Mouse (Mus musculus) testis, postnatal 14 days (tissue): ENCODE data around the gene Rnase4.

Experiments
- DNase-seq: peaks from one replicate; pipeline ENCODE4 v3.0.0; 2021; ENCODE audit warnings: low spot score

Gene Rnase4

GRCm38 (mm10) chr14:51090921-51091900 is at the start of gene Rnase4, which contains the start of gene Ang:
Gene Rnase4 (plus strand): TSS chr14:51091077.
Gene Ang (plus strand): TSS chr14:51091150.
- DNase-seq: peak; percentile 57

- no peak for DNase-seq
These were observed 49.1 kb upstream of the Rnase4 start, which contains the start of gene Rnase9 for GRCm38 (mm10) chr14:51041769-51042168. Gene Rnase9 (minus strand): TSS chr14:51041869.

DNA sequence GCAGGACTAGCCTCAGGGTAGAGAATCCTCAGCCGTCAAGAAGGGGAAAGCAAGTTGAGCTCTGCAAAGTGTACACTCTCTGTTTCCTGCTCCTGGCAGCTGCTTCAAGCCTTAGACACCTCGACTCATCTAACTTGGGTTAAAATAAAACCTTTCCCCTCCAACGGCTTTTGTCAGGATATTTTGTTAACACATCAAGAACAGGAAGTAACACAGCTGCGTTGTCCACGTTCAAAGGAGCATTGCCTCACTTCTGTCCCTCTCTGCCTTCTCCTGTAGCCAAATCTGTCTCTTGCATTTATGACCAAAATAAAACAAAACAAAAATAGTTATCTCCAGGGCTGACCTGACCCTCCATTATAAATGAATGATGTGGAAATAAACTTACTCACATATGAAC is 43.0 kb upstream of the Rnase4 start:
- no peak for DNase-seq

DNA sequence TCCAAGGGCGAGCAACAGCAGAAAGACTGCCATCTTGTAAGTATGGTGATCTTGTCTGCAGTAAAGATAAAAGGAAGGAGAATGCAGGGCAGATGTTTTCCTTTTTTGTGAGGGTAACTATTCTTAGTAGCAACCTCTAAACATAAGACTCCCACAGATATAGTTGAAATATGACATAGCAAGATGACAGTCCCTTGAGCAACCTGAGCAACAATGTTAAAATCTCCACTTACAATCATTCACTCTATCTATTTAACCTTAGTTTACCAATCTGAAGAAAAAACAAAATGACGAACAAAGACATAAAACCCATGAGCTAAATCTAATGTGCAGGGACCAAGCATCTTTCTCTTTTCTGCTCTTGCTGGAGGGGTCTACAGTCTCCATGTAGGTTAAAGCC is 40.8 kb upstream of the Rnase4 start, which contains the start of gene Rnase11:
TSS of gene Rnase11 (minus strand) at position 101 of the 400 bp plus-strand sequence.
- DNase-seq: no peak

- no peak for DNase-seq
These were observed 38.9 kb upstream of the Rnase4 start for GRCm38 (mm10) chr14:51051941-51052340.

DNA sequence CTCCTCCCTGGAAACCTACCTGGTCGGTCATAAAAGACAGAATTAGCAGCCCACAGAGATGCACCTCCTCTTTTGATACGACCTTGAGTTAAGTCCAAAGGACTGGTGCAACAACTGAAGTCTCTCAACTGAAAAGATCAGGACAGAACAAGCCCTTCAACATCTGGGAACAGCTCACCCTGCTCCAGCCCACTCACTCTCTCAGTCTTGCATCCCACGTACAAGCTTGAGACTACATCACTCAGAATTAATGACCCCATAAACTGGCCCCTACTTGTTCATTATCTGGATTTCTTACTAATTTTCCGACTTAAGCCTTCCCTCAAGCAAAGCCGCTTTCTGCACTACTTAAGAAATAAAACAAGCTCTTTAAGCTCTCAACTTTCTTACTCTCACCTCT is 37.7 kb upstream of the Rnase4 start:
- DNase-seq: no peak

- DNase-seq: peak; percentile 70
These were observed 36.3 kb upstream of the Rnase4 start for GRCm38 (mm10) chr14:51054243-51055237.

DNA sequence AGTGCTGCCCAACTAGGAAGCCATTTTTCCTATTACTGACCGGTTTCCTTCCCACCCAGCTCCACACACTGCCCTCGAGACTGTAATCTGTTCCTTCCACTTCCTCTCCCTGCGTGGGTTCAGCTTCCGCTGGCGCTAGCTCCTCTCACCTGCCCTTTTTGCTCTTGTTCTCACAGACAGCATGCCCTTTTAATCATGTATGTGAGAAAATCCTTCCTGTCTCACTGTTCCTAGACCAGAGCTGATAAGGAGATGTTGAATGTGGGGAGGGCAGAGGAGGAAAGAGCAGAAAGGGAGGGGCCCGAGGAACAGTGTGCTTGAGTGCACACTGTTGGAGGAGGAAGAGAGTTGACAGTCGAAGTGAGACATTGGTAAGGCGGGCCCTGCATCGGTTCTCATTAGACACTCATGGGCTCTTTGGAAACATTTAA is 33.5 kb upstream of the Rnase4 start, which contains the start of gene Rnase12:
TSS of gene Rnase12 (minus strand) at position 261 of the 431 bp plus-strand sequence.
- no peak for DNase-seq

DNA sequence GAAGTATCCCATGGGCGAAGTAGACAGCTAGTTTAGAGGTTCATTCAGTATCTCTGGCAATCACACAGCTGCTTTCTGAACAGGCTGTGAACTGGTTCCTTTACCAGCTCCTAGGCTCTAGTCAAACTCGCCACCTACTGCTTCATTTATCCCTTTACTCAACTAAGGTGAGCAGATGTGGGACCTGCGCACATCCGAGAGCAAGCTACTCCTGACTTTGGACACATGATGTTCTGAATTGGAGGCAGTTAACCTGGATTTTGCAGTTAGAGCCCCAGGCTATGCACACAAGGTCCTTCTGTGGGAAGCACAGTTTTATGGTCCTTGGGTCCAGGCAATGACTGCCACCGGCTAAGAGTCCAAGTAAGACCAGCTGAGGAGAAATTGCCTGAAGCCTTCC is 30.1 kb upstream of the Rnase4 start:
- DNase-seq: no peak

DNA sequence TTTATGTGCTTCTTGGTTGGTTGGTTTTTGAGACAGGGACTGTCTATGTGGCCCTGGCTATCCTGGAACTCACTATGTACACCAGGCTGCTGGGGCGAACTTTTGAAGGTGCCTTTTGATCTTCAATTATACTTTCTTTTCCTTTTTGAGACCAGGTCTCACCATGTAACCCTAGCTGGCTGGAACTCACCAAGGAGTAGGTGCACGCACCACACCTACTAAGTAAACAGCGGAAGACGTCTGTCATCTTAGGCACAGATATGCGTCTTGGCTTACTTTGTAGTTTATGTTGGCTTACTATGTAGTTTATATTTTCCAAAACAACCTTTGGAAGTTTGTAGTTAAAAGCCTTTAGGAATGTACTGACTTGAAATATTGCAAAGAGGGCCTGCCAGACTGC is 21.9 kb upstream of the Rnase4 start:
- DNase-seq: no peak

DNA sequence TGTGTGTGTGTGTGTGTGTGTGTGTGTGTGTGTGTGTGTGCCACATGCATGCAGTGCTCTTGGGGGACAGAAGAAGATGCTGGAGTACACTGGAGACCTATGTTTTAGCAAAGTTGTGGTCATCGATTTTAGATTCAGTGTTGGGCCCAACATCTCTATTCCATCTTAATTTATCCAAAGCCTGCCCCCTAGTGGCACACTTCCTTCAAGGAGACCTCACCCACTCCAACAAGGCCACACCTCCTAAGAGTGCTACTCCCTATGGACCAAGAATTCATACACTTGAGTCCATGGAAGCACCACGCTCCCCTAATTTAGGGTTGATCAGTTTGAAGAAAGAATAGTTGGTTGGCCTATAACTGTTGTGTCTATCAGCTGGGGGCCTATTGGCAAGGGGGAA is 21.3 kb upstream of the Rnase4 start:
- DNase-seq: no peak

DNA sequence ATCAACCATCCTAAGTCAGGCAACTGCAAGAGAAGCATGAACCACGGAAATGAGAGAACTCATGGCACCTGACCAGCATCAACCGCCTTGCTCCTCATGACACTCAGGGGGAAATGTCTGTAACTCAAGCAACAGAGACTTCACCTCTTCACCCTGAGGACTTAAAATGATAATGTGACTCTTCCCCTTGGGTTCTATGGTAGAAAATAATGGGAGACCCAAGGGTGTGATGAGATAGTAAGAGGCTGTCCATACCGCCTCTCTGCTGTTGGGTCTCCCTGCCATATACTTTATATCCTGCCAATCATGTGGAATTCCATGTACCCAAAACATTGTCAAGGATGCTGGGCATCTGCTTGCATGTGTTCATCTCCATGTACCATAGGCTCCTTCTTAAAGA is 16.5 kb upstream of the Rnase4 start, which contains the start of gene Olfr750:
TSS of gene Olfr750 (minus strand) at position 101 of the 400 bp plus-strand sequence.
- no peak for DNase-seq

DNA sequence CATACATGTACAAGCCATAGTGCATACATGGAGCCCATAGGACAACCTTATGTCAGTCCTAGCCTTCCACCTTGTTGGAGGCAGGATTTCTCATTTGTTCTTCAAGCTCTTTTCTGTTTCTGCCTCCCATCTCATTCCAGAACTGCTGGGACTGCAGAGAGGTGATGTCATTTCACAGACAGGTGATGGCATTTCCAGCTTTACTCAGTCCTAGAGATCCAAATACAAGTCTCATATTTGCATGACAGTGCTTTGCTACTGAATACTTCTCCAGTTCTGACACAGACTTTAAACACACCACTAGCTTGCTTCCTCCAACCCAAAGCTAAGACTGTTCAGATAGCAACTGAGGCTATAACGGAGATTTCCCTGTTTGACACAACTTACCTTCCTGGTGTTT is 11.7 kb upstream of the Rnase4 start:
- DNase-seq: no peak

GRCm38 (mm10) chr14:51081035-51081434 is 9.8 kb upstream of the Rnase4 start:
- DNase-seq: no peak

DNA sequence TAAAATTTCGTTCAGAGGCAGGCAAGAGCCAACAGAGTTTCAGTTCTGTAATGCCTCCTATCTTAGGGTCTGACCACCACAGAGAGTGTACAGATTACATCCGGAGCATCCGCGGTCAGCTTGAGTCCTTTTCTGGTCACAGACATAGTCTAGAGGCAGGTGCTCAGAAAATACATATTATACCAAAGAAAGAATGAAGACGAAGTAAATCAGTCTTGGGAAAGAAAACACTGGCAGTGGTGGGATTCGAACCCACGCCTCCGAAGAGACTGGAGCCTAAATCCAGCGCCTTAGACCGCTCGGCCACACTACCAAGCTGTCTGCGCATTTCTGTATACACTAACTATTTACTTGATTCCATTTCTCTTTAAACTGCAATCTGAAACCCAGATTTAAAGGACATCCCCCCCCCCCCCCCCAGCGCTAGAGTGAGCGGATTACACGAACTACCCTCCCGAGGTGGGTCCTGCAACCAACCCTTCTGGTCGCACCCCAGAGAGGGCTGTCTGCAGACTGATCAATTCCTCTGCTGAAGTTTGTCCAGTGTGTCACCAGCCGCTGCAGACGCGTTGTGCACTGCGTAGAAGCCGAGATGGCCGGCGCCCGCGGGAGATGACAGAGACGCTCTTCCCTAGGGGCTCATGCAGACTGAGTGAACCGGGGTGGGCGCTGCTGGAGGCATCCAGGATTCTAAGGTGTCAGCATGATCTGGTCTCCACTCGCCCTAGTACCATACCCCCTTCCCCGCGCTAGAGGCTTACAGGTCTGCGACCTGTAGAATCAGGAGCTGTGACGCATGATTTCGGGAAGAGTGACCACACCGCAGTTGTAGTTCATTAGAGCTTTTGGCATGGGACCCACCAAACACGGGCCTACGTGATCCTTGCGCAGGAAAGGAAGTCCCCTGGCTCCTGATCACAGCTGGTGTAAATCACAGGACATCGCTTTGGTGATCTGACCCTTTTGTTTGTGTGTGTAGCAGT is 8.0 kb upstream of the Rnase4 start:
- peak; percentile 50 for DNase-seq

GRCm38 (mm10) chr14:51083805-51084204 is 7.1 kb upstream of the Rnase4 start:
- DNase-seq: no peak

DNA sequence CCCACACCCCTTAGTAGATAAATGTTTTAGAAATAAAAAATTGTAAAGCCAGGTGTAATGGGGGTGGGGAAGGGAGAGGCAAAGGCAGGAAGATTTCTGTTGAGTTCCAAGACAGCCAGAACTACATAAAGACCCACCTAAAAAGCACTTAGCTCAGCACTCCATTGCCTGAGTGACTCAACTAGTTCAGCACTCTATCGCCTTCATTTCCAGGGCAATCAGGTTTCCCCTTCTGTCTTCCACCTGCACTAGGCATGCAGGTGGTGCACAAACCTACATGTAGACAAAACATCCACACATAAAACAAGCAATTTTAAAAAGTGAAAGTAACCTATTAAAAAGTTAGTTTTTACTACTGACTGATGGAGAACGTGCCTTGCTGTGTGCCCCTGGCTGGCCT is 5.8 kb upstream of the Rnase4 start:
- no peak for DNase-seq

DNA sequence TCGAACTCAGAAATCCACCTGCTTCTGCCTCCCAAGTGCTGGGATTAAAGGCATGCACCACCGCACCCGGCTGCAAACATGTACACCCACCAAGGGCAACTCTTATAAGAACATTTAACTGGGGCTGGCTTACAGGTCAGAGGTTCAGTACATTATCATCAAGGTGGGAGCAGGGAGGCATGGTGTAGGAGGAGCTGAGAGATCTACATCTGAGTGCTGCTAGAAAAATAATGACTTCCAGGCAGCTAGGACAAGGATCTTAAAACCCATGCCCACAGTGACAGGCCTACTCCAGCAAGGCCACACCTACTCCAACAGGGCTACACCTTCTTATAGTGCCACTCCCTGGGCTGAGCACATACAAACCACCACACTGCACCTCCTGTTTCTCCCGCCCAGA is 5.0 kb upstream of the Rnase4 start:
- DNase-seq: no peak

DNA sequence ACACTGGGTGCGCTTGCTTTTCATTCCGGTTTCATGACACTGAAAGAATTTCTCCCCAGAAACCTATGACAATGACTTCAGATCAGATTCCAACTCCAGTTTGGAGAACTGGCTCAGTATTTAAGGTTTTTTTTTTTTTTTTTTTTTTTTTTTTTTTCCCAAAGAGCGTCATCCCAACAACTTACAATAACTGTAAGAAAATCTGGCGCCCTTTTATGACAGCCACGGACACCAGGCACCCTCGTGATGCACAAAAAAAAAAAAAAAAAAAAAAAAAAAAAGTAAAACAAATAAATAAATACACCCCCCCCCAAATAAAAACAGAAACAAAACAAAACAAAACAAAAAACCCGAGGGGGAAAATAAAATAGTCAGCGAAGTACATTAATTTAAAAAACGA is 3.1 kb upstream of the Rnase4 start:
- no peak for DNase-seq

- peak; percentile 85 for DNase-seq
These were observed 2.5 kb upstream of the Rnase4 start for GRCm38 (mm10) chr14:51088166-51088969.
